1 mouse cellular context compared by ENCODE assay signal in the genomic region with DNA sequence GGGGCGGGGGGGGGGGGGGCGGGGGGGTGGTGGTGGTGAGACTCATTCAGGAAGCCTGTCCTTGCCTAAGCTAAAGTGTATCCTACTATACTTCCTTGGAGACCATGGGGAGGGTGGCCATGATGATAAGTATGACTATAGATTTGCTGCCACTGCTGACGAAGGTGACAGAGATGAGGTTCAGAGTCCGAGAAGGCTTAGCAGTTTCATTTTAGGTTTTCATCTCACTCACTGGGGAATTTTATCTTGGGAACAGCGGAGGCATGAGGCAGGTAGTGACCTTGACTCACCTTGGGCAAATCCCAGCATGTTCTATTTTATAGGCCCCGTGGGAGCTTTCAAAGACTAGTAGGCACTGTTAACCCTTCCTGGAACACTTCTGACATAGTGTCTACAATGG.
TF ChIP-seq lines count a peak whose summit lies in the region.

No protein-coding gene starts in this region.

TF ChIP-seq in MEL, 35 proteins besides CTCF, POLR2A, EP300 and RAD21:
- TF ChIP-seq SIN3A (IDR thresholded peaks at IDR 0.05; ENCODE audit: low read length) (0 out of 2 replicates have a peak, but pooled peaks have one; percentile 18), MYC (IDR thresholded peaks at IDR 0.05; ENCODE audit: low read depth, low read length) (no peak)
